Mouse (Mus musculus): ENCODE results near the gene Gm17018.
A peak's percentile ranks its signal among the peaks of the same experiment; 100 is the strongest.

The Gm17018 gene

GRCm38 (mm10) chr19:45549128-45549915, 11.1 kb upstream of the Gm17018 start:
- no peak for DNase-seq (ENCODE audit: low read depth)

GRCm38 (mm10) chr19:45549948-45550347, 10.5 kb upstream of the Gm17018 start:
- DNase-seq (ENCODE audit: low read depth) = no peak

- DNase-seq (ENCODE audit: low read depth) = no peak
These were observed 8.2 kb upstream of the Gm17018 start for GRCm38 (mm10) chr19:45552187-45552586.

GRCm38 (mm10) chr19:45554136-45554535, 6.3 kb upstream of the Gm17018 start:
- DNase-seq (ENCODE audit: low read depth) = no peak

- DNase-seq (ENCODE audit: low read depth) = no peak
These were observed 5.7 kb downstream of the Gm17018 start for GRCm38 (mm10) chr19:45565925-45566715.

- no peak for DNase-seq (ENCODE audit: low read depth)
These were observed 7.0 kb downstream of the Gm17018 start for GRCm38 (mm10) chr19:45567367-45567766.

GRCm38 (mm10) chr19:45573033-45573432, 12.6 kb downstream of the Gm17018 start:
- no peak for DNase-seq (ENCODE audit: low read depth)

GRCm38 (mm10) chr19:45573861-45574267, 13.4 kb downstream of the Gm17018 start:
- DNase-seq (ENCODE audit: low read depth) = peak; percentile 71

- DNase-seq (ENCODE audit: low read depth) = peak; percentile 18
These were observed 14.0 kb downstream of the Gm17018 start for GRCm38 (mm10) chr19:45574339-45574898.

GRCm38 (mm10) chr19:45574941-45575631, 14.7 kb downstream of the Gm17018 start:
- DNase-seq (ENCODE audit: low read depth) = peak; percentile 70

GRCm38 (mm10) chr19:45575632-45576001, 15.2 kb downstream of the Gm17018 start:
- peak; percentile 60 for DNase-seq (ENCODE audit: low read depth)

- DNase-seq (ENCODE audit: low read depth) = no peak
These were observed 16.8 kb downstream of the Gm17018 start for GRCm38 (mm10) chr19:45577141-45577750.

GRCm38 (mm10) chr19:45578976-45579375, 18.6 kb downstream of the Gm17018 start:
- no peak for DNase-seq (ENCODE audit: low read depth)

- no peak for DNase-seq (ENCODE audit: low read depth)
These were observed 19.0 kb downstream of the Gm17018 start for GRCm38 (mm10) chr19:45579416-45579815.

GRCm38 (mm10) chr19:45580235-45580634, 19.8 kb downstream of the Gm17018 start:
- no peak for DNase-seq (ENCODE audit: low read depth)

GRCm38 (mm10) chr19:45581257-45581656, 20.8 kb downstream of the Gm17018 start:
- DNase-seq (ENCODE audit: low read depth) = peak; percentile 70

- DNase-seq (ENCODE audit: low read depth) = no peak
These were observed 21.7 kb downstream of the Gm17018 start for GRCm38 (mm10) chr19:45582161-45582560.

GRCm38 (mm10) chr19:45583136-45583535, 22.7 kb downstream of the Gm17018 start:
- DNase-seq (ENCODE audit: low read depth) = no peak

- DNase-seq (ENCODE audit: low read depth) = no peak
These were observed 24.6 kb downstream of the Gm17018 start for GRCm38 (mm10) chr19:45584856-45585620.

GRCm38 (mm10) chr19:45586850-45587249, 26.4 kb downstream of the Gm17018 start:
- no peak for DNase-seq (ENCODE audit: low read depth)

All from 416B (cell line).